Mouse (Mus musculus) liver, embryonic 15.5 days (tissue): Measurements from ENCODE around the gene Zscan20. TPM values are rescaled to one million over a fixed set of nuclear protein-coding genes. Genes with fewer than 3 reads are reported as not detected.

Experiments used
- ATAC-seq: fragments of 200-750 bp; cut with Nextera tagmentation; 2 replicates; pipeline ENCODE4 v1.8.0; 2017; ENCODE audit warnings: moderate number of reproducible peaks, mild to moderate bottlenecking, moderate library complexity; ENCODE audit not compliant: insufficient read depth
- H3K27ac ChIP-seq: fragments of 300-500 bp; sonication (generic); replicated peaks from 2 replicates; pipeline ENCODE4 v1.5.1; 2015; ENCODE audit warnings: mild to moderate bottlenecking, inconsistent platforms
- H3K27me3 ChIP-seq: fragments of 300-500 bp; sonication (generic); 2 replicates; pipeline ENCODE4 v1.6.1; 2015; ENCODE audit warnings: mild to moderate bottlenecking, inconsistent platforms
- H3K36me3 ChIP-seq: fragments of 300-500 bp; sonication (generic); replicated peaks from 2 replicates; pipeline ENCODE4 v1.6.1; 2015; ENCODE audit warnings: moderate library complexity, mild to moderate bottlenecking, inconsistent platforms
- H3K4me1 ChIP-seq: fragments of 300-500 bp; sonication (generic); replicated peaks from 2 replicates; pipeline ENCODE4 v1.6.1; 2015; ENCODE audit warnings: inconsistent platforms
- H3K4me2 ChIP-seq: fragments of 300-500 bp; sonication (generic); 2 replicates; pipeline ENCODE4 v1.6.1; 2015; ENCODE audit warnings: moderate library complexity, mild to moderate bottlenecking, inconsistent platforms
- H3K4me3 ChIP-seq: fragments of 300-500 bp; sonication (generic); replicated peaks from 2 replicates; pipeline ENCODE4 v1.5.1; 2015; ENCODE audit warnings: mild to moderate bottlenecking, inconsistent platforms
- H3K9ac ChIP-seq: fragments of 300-500 bp; sonication (generic); 2 replicates; pipeline ENCODE4 v1.6.1; 2015; ENCODE audit warnings: moderate library complexity, mild to moderate bottlenecking, inconsistent platforms
- H3K9me3 ChIP-seq: fragments of 300-500 bp; sonication (generic); replicated peaks from 2 replicates; pipeline ENCODE4 v1.6.1; 2016; ENCODE audit warnings: inconsistent platforms
- WGBS: fragments of 180-500 bp; shearing (Covaris S2); methylation state at CpG from one replicate; pipeline ENCODE4 v1.1.7; 2015; ENCODE audit warnings: mixed read lengths; ENCODE audit not compliant: insufficient replicate concordance; 5-methylcytosine and 5-hydroxymethylcytosine counted together
- polyA plus RNA-seq: library from polyadenylated mRNA; unstranded; fragments of >200 nt; fragmentation: Nextera tagmentation; extraction: Ambion mirVana; gene quantifications from 2 replicates; pipeline ENCODE4 v1.2.1, GENCODE M21; 2015

The Zscan20 gene
- polyA plus RNA-seq, 1 experiment from 2014 or later: 0.84 TPM

DNA sequence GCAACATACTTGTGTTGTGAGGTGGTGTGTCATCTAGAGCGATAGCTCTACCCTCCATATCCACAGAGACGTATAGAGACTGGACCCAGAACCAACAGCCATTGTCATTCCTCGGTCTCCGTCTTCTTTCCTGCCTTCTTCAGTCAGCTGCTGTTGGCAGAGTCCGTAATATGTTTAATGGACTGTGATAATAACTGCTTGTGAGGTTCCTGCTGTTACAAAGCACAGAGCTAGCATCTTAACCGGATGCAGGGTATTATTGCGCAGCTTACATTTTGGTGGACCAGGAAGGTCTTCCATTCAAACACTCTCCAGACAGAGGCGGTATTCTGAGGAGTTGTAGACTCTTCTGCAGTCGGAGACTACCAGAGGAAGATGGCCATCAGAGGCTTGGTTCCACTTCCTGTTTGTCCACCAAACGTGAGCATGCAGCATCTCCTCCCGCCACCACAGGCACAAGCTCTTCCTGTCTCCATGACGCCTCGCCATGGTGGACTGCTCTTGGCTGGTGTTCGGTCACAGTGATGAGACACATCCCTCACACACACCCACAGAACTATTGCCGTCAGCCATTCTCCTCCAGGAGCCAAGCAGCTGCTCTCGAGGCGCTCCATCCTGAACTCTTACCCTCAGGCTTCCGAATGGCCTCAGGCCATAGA is 28.5 kb upstream of the Zscan20 start:
- H3K36me3 ChIP-seq: no peaks in the 10 kb centered on the region
- H3K4me1 ChIP-seq: peaks cover 2% of the 10 kb centered on the region; the same call in 1 of the 2 replicates
- H3K27ac ChIP-seq: 0 out of 2 replicates have a peak overlapping the region, but pooled peaks have one; percentile 9
- H3K4me3 ChIP-seq: no peak overlapping the region
- no peak for ATAC-seq
- H3K9ac ChIP-seq: no peak overlapping the region
- 0 out of 2 replicates have a peak, but pooled peaks cover 4% of the 10 kb centered on the region for H3K27me3 ChIP-seq
- no peak overlapping the region for H3K4me2 ChIP-seq
- WGBS: 63% methylated on average over 18 of the region's 18 CpGs
- H3K9me3 ChIP-seq: no peaks in the 10 kb centered on the region

DNA sequence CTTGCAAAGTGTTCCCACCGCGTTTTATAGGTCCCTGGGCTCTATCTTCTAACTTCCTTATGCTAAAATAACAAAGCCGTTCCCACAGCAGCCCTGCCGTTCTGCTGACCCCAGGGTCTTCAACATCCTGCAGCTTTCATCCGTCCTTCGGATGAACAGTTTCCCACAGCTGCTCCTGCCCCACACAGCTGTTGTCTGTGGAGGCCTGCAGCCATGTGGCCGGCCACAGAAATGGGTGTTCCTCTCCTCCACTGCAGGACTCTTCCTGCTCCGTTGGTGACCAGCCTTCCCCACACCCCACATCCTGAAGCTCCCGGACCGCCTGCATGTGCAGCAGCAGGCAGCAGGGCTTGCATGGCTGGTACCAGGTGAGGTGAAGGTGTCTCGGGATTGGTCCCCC is 27.4 kb upstream of the Zscan20 start:
- Histone ChIP-seq H3K27ac (no peak overlapping the region), H3K4me1 (no peaks in the 10 kb centered on the region; the same call in 1 of the 2 replicates), H3K27me3 (0 out of 2 replicates have a peak, but pooled peaks cover 4% of the 10 kb centered on the region), H3K36me3 (no peaks in the 10 kb centered on the region), H3K4me3 (no peak overlapping the region), H3K9ac (no peak overlapping the region), H3K9me3 (no peaks in the 10 kb centered on the region), H3K4me2 (no peak overlapping the region)
- WGBS: 15% methylated on average over 11 of the region's 11 CpGs
- peak; percentile 37; the same call in 1 of the 2 replicates for ATAC-seq

DNA sequence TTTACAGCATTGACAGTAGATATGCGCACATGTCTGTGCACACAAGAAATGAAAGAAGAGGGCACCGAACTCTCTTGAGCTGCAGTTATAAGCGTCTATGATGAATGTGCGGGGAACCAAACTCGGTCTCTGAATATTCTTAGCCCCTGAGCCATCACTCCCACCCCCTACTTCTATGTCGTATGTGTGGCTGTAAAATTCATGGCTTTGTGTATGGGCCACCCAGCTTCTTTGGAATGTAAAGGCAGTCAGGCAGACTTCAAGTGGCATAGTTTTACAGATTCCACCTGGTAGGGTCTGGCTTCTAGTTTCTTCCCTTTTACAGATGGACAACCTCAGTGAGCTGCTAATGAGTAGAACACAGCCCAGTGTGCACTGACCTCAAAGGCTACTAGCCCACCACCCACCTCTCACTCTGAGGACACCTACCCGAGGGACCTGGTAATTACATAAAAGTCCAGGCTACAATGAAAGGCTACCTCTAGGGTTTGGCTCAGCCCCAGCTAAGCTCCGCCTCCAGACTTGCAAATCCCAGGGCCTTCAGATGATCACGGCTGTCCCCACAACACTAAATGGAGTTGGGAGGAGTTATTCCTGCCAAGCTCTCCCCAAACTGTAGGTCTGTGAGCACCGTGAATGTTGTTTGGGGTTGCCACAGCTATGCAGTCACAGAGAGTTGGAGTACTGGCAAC is 26.1 kb upstream of the Zscan20 start:
- Histone ChIP-seq H3K4me3 (no peak overlapping the region), H3K27me3 (0 out of 2 replicates have a peak, but pooled peaks cover 4% of the 10 kb centered on the region), H3K9me3 (no peaks in the 10 kb centered on the region), H3K9ac (no peak overlapping the region), H3K4me2 (no peak overlapping the region), H3K36me3 (no peaks in the 10 kb centered on the region), H3K4me1 (no peaks in the 10 kb centered on the region), H3K27ac (no peak overlapping the region)
- WGBS: 62% methylated on average over 10 of the region's 10 CpGs
- ATAC-seq: no peak

DNA sequence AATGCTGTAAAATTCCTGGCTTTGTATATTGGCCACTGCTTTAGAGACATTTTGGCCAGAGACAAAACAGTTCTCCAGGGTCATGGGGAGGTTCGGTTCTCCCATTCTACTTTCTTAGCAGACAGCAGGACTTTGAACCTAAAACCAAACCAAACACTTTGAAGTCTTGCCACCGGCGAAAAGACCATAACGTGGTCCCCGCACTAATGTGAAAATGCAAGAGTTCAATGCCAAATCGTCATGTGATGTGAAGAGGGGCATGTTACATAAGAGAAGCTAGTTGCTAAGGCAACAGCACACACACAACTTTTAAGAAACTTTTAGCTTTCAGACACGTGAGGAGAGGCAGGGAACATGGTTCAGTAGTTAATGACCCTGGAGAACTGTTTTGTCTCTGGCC is 25.6 kb upstream of the Zscan20 start:
- Histone ChIP-seq H3K4me2 (no peak overlapping the region), H3K9me3 (no peaks in the 10 kb centered on the region), H3K27me3 (0 out of 2 replicates have a peak, but pooled peaks cover 4% of the 10 kb centered on the region), H3K4me3 (no peak overlapping the region), H3K27ac (no peak overlapping the region), H3K9ac (no peak overlapping the region), H3K36me3 (no peaks in the 10 kb centered on the region), H3K4me1 (no peaks in the 10 kb centered on the region)
- 59% methylated on average over 7 of the region's 7 CpGs for WGBS
- ATAC-seq: no peak

DNA sequence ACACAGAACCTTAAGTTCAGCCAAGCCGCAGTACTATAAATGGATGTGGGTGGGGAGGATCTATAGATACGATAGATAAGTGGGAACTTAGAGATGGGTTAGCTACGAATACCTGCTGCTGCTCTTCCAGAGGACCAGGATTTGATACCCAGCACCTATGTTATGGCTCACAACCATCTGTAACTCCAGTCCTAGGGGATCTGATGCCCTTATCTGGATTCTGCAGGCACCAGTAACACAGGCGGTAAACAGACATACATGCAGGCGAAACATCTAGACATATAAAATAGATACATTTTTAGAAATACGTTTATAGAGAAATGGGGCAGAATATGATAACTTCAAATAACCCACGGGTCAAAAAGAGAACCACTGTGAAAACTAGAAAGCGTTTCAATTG is 11.2 kb upstream of the Zscan20 start:
- H3K36me3 ChIP-seq: no peaks in the 10 kb centered on the region
- 28% methylated on average over 8 of the region's 8 CpGs for WGBS
- peaks cover 34% of the 10 kb centered on the region for H3K27me3 ChIP-seq
- H3K4me2 ChIP-seq: no peak overlapping the region; the same call in 1 of the 2 replicates
- H3K4me1 ChIP-seq: peaks cover 14% of the 10 kb centered on the region
- H3K4me3 ChIP-seq: no peak overlapping the region
- H3K27ac ChIP-seq: no peak overlapping the region
- no peak overlapping the region for H3K9ac ChIP-seq
- ATAC-seq: no peak
- H3K9me3 ChIP-seq: no peaks in the 10 kb centered on the region

DNA sequence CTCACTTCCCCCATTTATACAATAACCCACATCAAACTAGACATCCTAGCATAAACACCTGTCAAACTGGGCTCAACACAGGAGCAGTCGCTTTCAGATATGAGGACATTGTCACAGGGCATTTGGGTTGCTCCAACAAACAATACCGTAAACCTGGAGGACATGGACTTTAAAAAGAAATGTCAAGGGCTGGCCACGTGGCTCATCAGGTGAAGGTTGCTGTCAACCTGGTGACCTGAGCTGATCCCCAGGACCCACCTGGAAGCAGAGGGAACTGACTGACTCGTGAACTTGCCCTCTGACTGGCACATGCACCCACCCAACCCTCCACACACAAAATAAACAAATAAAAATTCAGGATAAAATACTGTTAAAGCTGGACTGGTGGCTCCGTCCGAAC is 10.7 kb upstream of the Zscan20 start:
- no peak overlapping the region for H3K4me3 ChIP-seq
- peaks cover 17% of the 10 kb centered on the region for H3K4me1 ChIP-seq
- no peak for ATAC-seq
- no peaks in the 10 kb centered on the region for H3K36me3 ChIP-seq
- no peak overlapping the region for H3K27ac ChIP-seq
- H3K9me3 ChIP-seq: no peaks in the 10 kb centered on the region
- peaks cover 39% of the 10 kb centered on the region for H3K27me3 ChIP-seq
- no peak overlapping the region for H3K4me2 ChIP-seq
- no peak overlapping the region for H3K9ac ChIP-seq
- WGBS: 68% methylated on average over 6 of the region's 6 CpGs

DNA sequence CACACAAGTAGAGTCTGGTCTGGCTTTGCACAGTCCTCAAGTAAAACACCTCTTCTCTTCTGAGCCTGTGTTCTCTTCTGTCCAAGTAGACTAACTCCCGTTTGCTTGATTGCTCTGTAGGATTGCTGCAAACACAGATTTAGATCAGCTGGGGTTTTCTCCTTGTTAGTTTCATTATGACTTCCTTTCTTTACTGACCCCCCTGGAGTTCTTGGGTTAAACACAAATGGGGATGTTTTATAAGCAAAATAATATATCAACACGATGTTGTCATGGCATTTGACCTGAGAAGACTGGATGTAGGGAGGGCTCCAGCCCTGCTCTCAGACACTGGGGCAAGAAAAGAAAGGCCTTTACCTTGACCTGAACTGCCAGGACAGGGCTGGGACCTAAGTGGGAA is 9.1 kb upstream of the Zscan20 start:
- Histone ChIP-seq H3K36me3 (no peaks in the 10 kb centered on the region), H3K4me3 (no peak overlapping the region), H3K9ac (no peak overlapping the region), H3K4me2 (no peak overlapping the region), H3K4me1 (peaks cover 18% of the 10 kb centered on the region), H3K27me3 (peaks cover 51% of the 10 kb centered on the region), H3K9me3 (no peaks in the 10 kb centered on the region), H3K27ac (no peak overlapping the region)
- 37% methylated on average over 2 of the region's 2 CpGs for WGBS
- no peak for ATAC-seq

DNA sequence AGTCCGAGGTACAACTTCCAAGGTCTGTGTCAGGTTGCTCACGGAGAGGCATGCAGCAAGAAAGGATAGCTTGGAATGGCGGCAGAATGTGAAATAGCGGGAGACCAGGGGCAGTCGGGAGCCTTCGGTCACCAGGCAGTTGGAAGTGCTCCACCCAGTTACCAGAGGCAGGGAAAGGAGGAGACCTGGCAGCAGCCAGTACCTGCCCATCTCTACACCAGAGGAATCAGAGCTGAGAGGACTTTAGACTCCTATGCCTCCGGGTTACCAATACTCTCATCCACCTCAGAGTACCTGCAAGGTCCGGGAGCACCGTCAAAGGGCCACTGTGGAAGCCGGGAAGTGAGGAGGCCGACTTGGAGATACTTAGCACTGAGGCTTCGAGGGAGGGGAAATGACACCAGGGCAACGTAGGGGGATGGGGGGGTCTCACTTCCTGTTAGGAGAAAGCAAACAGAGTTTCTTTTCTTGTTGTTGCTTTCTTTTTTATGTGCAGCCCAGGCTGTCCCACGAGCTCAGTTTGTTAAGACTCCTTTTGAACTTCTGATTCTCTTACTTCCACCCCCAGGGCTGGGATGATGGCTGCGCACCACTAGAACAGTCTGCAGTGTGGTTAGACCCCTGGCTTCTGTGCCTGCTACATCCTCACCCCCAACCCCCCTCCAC is 8.5 kb upstream of the Zscan20 start, which contains the start of gene Tlr12:
TSS of gene Tlr12 (minus strand) at position 374 of the 666 bp plus-strand sequence.
- no peak for ATAC-seq
- Histone ChIP-seq H3K36me3 (no peaks in the 10 kb centered on the region), H3K4me2 (peak within 1 kb of the TSS; percentile 13), H3K9ac (no peak within 1 kb of the TSS), H3K9me3 (no peaks in the 10 kb centered on the region), H3K27me3 (peaks cover 51% of the 10 kb centered on the region), H3K27ac (no peak within 1 kb of the TSS), H3K4me3 (no peak within 1 kb of the TSS), H3K4me1 (peaks cover 18% of the 10 kb centered on the region)
- WGBS: 20% methylated on average over 15 of the region's 15 CpGs

DNA sequence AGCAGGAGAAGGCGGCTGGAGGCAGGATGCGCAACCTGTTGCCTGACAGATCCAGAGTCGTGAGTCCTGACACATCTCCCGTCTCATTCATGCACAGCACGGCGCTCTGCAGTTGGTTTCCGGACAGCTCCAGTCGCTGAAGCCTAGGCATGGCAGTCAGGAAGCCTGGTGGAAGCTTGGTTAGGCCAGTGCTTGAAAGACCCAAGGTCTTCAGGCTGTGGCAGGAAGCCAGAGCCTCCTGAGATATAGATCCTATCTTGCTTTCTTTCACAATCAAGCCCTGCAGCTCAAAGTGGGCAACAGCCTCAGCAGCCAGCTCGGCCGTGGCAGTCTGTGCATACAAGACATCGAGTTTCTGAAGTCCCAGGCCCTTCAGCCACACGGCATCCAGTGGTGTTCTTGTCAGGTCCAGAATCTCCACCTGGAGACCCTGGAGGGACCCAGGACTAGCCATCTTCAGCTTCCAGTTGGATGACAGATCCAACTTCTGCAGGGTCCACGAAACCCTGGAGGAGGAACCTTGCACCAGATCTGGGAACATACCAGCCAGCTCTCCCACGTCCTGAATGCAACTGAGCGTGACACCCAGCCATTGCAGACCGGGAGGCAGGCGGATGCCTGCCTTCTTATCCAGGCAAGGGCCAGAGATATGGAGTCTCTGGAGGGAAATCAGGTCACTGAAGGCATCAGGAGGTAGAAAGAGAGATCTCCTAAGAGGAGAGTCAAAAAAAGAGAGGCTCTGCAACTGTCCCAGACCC is 7.6 kb upstream of the Zscan20 start:
- H3K9ac ChIP-seq: no peak overlapping the region
- H3K4me2 ChIP-seq: peak overlapping the region; percentile 13
- H3K9me3 ChIP-seq: no peaks in the 10 kb centered on the region
- H3K27me3 ChIP-seq: peaks cover 51% of the 10 kb centered on the region
- no peaks in the 10 kb centered on the region for H3K36me3 ChIP-seq
- H3K4me1 ChIP-seq: peaks cover 18% of the 10 kb centered on the region
- H3K27ac ChIP-seq: no peak overlapping the region
- H3K4me3 ChIP-seq: no peak overlapping the region
- peak; percentile 37; the same call in 1 of the 2 replicates for ATAC-seq
- 13% methylated on average over 17 of the region's 17 CpGs for WGBS

DNA sequence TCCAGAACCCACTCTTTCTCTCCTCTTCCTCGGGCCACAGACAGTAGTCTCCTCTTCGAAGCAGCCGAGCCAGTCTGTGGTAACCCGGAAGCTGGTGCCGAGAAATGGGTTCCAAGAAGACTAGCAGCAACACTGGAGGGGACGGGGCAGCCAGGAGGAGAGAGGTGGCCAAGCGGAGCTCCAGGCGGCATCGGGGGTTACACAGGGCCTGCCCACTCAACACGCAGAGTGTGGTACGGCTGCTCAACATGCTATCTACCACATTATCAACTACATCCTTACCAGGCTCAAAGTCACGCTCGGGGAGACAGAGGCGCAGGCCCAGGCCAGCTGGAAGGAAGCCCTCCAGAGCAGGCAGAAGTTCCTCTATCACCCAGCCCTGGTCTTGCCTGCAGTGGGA is 5.9 kb upstream of the Zscan20 start:
- Histone ChIP-seq H3K9me3 (no peaks in the 10 kb centered on the region), H3K27ac (no peak overlapping the region), H3K4me1 (peaks cover 16% of the 10 kb centered on the region), H3K27me3 (peaks cover 51% of the 10 kb centered on the region), H3K36me3 (no peaks in the 10 kb centered on the region), H3K4me2 (peak overlapping the region; percentile 3; the same call in 1 of the 2 replicates), H3K4me3 (no peak overlapping the region), H3K9ac (no peak overlapping the region)
- 43% methylated on average over 14 of the region's 14 CpGs for WGBS
- ATAC-seq: no peak
